Mouse (Mus musculus): ENCODE measurements at regions not wholly inside any gene's neighbourhood (a gene's known extent, or its start where the extent isn't known, plus 50 kb on each side); places are given as distances from the start of the nearest gene placed in this dataset.
A peak's percentile ranks its signal among the peaks of the same experiment; 100 is the strongest.

DNA sequence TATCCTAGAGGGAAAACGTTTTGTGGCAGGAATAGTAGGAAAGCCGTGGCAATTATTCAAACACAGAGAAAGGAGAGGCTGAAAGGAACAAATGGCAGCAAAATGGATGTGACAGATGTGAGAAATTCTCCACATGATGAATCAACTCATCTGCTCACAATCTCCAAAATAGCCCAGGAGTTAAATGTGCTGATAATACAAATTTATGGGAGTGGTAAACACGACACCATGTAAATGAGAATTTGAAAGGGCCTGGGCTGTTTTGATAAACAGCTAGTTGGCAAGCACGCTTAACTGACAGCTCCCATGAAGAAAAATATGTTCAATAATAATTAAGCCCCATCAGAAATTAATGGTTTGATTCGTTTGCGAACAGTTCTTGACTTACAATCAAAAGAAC lies 413.9 kb upstream of the Cdh9 start:
- TF ChIP-seq CTCF (IDR thresholded peaks at IDR 0.05; ENCODE audit: low read depth), result no peak
- peak; percentile 75 for TF ChIP-seq EP300 (IDR thresholded peaks at IDR 0.05; ENCODE audit: low read depth)
